Mouse (Mus musculus): ENCODE data around the gene Fancc. TPM values are rescaled to one million over a fixed set of nuclear protein-coding genes. Genes with fewer than 3 reads are reported as not detected.

Gene Fancc
- polyA plus RNA-seq, 1 experiment from 2014 or later: 5.2 TPM

DNA sequence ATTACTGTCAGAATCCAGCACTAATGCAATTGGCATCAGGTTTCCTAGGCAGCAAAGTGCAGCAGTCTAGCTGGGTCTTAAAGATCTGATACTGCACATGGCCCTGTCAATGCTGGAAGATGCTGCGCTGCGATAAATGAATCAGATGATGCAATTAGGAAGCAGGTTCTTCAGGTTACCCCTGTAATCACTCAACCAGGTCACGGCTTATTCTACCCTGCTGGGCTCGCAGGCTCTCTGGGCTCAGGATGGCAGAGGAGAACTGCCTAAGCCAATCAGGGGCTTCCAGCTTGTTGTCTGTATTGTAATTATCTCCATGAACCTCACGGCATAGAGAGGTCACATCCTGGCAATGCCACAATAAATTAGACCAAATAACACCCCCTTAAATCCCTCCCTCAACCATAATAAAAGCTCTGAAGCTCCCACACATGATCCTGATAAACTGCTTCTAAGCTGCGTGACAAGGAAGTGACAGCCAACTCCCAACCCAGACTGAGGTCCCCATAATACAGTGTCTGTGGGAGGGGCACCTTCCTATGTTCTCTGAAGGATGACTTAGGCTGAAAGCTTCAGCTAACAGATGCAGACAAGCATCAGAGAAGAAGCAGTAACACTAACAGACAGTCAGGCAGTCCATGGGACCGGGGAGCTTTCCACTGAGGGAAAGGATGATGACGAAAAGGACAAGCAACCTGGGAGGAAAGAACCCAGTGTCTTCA, 159.7 kb downstream of the Fancc start:
- DNase-seq: no peak
- no peak for ATAC-seq
- H3K9me3 ChIP-seq (ENCODE audit: low read length): no peaks in the 10 kb centered on the region
- H3K27ac ChIP-seq (ENCODE audit: low read depth): no peak overlapping the region
- WGBS (ENCODE audit: insufficient replicate concordance): 78% methylated on average over 8 of the region's 8 CpGs
- H3K9ac ChIP-seq (replicated peaks): no peak overlapping the region
- H3K4me2 ChIP-seq (ENCODE audit: low read depth, low read length): no peak overlapping the region
- no peak for TF ChIP-seq EP300 (IDR thresholded peaks at IDR 0.05; ENCODE audit: low read depth)
- no peak for TF ChIP-seq CTCF (IDR thresholded peaks at IDR 0.05; ENCODE audit: low read depth)
- H3K36me3 ChIP-seq (replicated peaks; ENCODE audit: insufficient read depth, low read length): no peaks in the 10 kb centered on the region
- no peaks in the 10 kb centered on the region for H3K4me1 ChIP-seq (ENCODE audit: insufficient read depth)
- H3K27me3 ChIP-seq (ENCODE audit: insufficient read depth, low read length): no peaks in the 10 kb centered on the region
- H3K4me3 ChIP-seq (ENCODE audit: low read depth, low read length): no peak overlapping the region

DNA sequence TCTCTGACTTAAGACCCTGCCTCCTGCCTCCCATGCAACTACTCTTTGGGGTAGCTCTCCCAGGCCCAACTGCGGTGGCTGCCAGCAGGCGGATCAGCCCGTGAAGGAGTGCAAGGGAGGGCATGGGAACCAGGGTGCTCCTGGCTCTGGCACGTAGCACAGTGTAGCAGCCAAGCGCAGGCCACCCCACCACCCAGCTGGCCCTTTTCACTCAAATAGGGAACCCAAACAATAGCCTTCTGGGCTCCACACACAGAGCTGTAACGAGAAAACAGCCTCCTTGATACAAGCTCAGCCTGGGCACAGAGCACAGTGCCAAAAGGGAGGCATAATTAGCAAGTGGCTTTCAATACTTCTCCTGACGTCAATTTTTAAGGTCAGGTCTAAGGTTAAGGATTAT, 160.7 kb downstream of the Fancc start:
- DNase-seq: no peak
- no peaks in the 10 kb centered on the region for H3K27me3 ChIP-seq (ENCODE audit: insufficient read depth, low read length)
- TF ChIP-seq EP300 (IDR thresholded peaks at IDR 0.05; ENCODE audit: low read depth) (no peak), CTCF (IDR thresholded peaks at IDR 0.05; ENCODE audit: low read depth) (no peak)
- no peak overlapping the region for H3K4me2 ChIP-seq (ENCODE audit: low read depth, low read length)
- H3K9me3 ChIP-seq (ENCODE audit: low read length): no peaks in the 10 kb centered on the region
- H3K36me3 ChIP-seq (replicated peaks; ENCODE audit: insufficient read depth, low read length): no peaks in the 10 kb centered on the region
- no peak overlapping the region for H3K9ac ChIP-seq (replicated peaks)
- 73% methylated on average over 7 of the region's 7 CpGs for WGBS (ENCODE audit: insufficient replicate concordance)
- no peak overlapping the region for H3K27ac ChIP-seq (ENCODE audit: low read depth)
- H3K4me1 ChIP-seq (ENCODE audit: insufficient read depth): no peaks in the 10 kb centered on the region
- no peak overlapping the region for H3K4me3 ChIP-seq (ENCODE audit: low read depth, low read length)
- ATAC-seq: no peak

DNA sequence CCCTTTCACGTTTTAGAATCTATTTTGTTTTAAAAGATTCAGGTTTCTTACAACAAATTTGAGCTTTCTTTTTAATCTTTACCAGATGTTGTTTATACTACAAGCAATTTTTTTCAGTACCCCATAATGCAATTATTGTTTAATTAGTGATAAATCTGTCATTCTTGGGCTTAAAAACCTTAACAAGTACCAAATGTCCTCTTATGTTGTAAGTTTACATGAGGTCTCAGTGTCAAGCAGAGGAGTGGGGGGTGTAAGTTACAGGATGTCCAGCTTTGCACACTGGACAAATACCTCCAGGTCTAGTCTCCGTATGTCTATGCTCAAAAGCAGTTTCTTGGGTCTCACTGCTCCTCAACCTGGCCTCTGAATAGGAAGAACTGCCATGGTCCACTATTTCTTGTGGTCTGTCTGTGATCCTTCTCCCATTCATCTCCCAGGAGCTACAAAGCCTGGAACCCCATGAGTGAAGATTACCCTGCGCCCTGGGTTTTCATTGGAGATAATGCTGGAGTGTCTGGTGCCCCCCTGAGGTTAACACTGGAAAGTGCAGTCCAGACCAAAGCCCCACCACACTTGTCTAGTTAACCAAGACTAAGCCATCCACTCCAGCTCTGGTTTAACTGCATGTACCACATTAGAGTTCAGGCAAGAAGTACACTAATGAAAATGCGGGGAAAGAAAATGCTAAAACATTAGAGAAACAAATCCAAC, 161.5 kb downstream of the Fancc start:
- TF ChIP-seq CTCF (IDR thresholded peaks at IDR 0.05; ENCODE audit: low read depth) (peak; percentile 74), EP300 (IDR thresholded peaks at IDR 0.05; ENCODE audit: low read depth) (no peak)
- H3K4me2 ChIP-seq (ENCODE audit: low read depth, low read length): no peak overlapping the region
- no peak for ATAC-seq
- no peaks in the 10 kb centered on the region for H3K9me3 ChIP-seq (ENCODE audit: low read length)
- DNase-seq: no peak
- H3K27me3 ChIP-seq (ENCODE audit: insufficient read depth, low read length): no peaks in the 10 kb centered on the region
- no peaks in the 10 kb centered on the region for H3K4me1 ChIP-seq (ENCODE audit: insufficient read depth)
- no peak overlapping the region for H3K4me3 ChIP-seq (ENCODE audit: low read depth, low read length)
- no peaks in the 10 kb centered on the region for H3K36me3 ChIP-seq (replicated peaks; ENCODE audit: insufficient read depth, low read length)
- WGBS (ENCODE audit: insufficient replicate concordance): 69% methylated on average over 4 of the region's 4 CpGs
- H3K9ac ChIP-seq (replicated peaks): no peak overlapping the region
- H3K27ac ChIP-seq (ENCODE audit: low read depth): no peak overlapping the region

DNA sequence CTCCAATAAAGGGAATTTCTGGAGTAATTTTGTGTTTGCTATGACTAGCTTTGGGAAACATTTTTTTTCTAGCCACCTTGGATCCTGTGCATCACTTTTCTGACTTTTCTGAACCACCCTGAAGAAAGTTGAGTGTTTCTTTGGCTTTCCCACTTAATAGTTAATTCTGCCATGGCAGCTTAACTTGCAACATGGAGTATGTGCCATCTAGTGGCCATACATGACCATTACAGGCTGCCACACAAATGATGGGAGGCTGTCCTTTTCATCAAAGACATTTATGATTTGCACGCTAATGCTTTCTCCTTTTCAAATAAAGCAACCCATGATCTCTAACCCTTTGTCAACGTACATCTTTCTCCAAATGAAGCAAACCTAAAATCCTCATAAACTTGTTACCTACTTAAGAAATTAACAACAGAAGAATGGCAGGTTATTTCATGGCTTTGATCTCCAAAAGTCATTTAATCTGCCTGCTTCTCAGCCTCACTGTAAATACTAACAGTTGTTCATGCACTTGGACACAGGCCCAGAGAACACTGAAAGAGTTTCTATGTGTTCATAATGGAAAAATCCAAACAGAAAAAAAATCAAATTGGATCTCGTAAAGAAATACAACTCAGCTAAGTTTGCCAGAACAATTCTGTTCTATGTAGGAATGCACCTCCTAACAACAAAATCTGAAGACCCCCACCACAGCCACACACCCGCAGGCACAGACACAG, 164.3 kb downstream of the Fancc start:
- no peaks in the 10 kb centered on the region; the same call in 1 of the 2 replicates for H3K36me3 ChIP-seq (replicated peaks; ENCODE audit: insufficient read depth, low read length)
- no peaks in the 10 kb centered on the region for H3K4me1 ChIP-seq (ENCODE audit: insufficient read depth)
- no peak overlapping the region for H3K9ac ChIP-seq (replicated peaks)
- no peak overlapping the region for H3K27ac ChIP-seq (ENCODE audit: low read depth)
- WGBS (ENCODE audit: insufficient replicate concordance): 41% methylated on average over 4 of the region's 4 CpGs
- no peak overlapping the region for H3K4me3 ChIP-seq (ENCODE audit: low read depth, low read length)
- no peaks in the 10 kb centered on the region for H3K27me3 ChIP-seq (ENCODE audit: insufficient read depth, low read length)
- no peak overlapping the region for H3K4me2 ChIP-seq (ENCODE audit: low read depth, low read length)
- ATAC-seq (no peak), DNase-seq (peak; percentile 49)
- TF ChIP-seq EP300 (IDR thresholded peaks at IDR 0.05; ENCODE audit: low read depth) (no peak), CTCF (IDR thresholded peaks at IDR 0.05; ENCODE audit: low read depth) (peak; percentile 94)
- no peaks in the 10 kb centered on the region for H3K9me3 ChIP-seq (ENCODE audit: low read length)

DNA sequence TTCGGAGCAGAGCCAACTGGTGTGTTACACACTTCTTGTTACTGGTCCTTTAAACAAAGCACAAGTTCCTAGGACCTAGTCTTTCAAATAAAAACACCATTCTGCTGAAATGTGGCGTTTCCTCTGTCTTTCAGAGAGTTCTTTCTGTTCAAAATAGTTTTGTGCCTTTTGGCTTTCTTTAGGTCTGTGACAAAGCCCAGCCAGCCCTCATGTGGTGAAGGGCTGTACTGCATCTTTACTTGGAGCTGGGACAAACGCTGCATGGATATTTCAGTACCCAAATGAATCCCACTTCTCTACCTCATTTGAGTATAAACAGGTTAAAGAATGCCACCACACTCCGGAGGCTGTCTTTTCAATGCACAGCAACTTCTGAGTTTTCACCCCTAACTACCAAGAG, 165.7 kb downstream of the Fancc start:
- TF ChIP-seq CTCF (IDR thresholded peaks at IDR 0.05; ENCODE audit: low read depth): peak; percentile 82
- no peak for TF ChIP-seq EP300 (IDR thresholded peaks at IDR 0.05; ENCODE audit: low read depth)
- Histone ChIP-seq H3K4me2 (ENCODE audit: low read depth, low read length) (no peak overlapping the region), H3K9ac (replicated peaks) (no peak overlapping the region), H3K4me3 (ENCODE audit: low read depth, low read length) (no peak overlapping the region), H3K4me1 (ENCODE audit: insufficient read depth) (no peaks in the 10 kb centered on the region), H3K9me3 (ENCODE audit: low read length) (no peaks in the 10 kb centered on the region), H3K27ac (ENCODE audit: low read depth) (no peak overlapping the region), H3K27me3 (ENCODE audit: insufficient read depth, low read length) (no peaks in the 10 kb centered on the region), H3K36me3 (replicated peaks; ENCODE audit: insufficient read depth, low read length) (no peaks in the 10 kb centered on the region; the same call in 1 of the 2 replicates)
- ATAC-seq (no peak), DNase-seq (peak; percentile 70)
- WGBS (ENCODE audit: insufficient replicate concordance): 41% methylated on average over 4 of the region's 4 CpGs

DNA sequence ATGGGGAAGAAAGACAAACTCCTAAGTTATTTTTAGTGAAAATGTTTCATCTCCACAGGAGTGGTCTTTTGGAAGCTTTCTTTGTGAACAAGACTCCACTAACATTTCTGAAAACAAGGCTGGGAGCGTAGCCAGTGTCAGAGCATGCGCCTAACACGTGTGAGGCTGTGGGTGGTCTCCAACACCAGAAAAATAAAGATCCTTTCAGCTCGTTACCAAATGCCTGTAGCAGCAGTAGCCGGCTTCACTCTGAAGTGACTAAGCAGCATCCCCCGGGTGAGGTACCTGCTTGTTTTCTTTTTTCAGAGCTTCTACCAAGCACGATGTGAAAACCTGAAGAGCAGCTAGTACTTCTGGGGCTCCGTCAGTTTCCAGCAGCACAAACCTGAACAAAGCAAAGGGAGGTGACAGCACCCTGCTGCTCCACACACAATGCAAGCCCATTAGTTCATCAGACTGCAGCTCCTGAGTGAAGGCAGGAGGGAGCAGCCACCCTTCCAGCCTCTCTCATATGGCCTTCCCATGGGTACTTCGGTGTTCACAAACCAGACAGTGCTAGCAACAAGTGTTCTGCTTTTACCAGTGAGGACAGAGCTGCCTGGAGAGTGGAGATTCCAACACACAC, 166.7 kb downstream of the Fancc start:
- H3K27me3 ChIP-seq (ENCODE audit: insufficient read depth, low read length): no peaks in the 10 kb centered on the region
- 68% methylated on average over 9 of the region's 9 CpGs for WGBS (ENCODE audit: insufficient replicate concordance)
- H3K4me2 ChIP-seq (ENCODE audit: low read depth, low read length): no peak overlapping the region
- no peak overlapping the region for H3K27ac ChIP-seq (ENCODE audit: low read depth)
- ATAC-seq: no peak
- H3K9ac ChIP-seq (replicated peaks): no peak overlapping the region
- DNase-seq: no peak
- peaks cover 2% of the 10 kb centered on the region for H3K4me1 ChIP-seq (ENCODE audit: insufficient read depth)
- no peak overlapping the region for H3K4me3 ChIP-seq (ENCODE audit: low read depth, low read length)
- no peaks in the 10 kb centered on the region; the same call in 1 of the 2 replicates for H3K36me3 ChIP-seq (replicated peaks; ENCODE audit: insufficient read depth, low read length)
- no peaks in the 10 kb centered on the region for H3K9me3 ChIP-seq (ENCODE audit: low read length)
- TF ChIP-seq CTCF (IDR thresholded peaks at IDR 0.05; ENCODE audit: low read depth) (no peak), EP300 (IDR thresholded peaks at IDR 0.05; ENCODE audit: low read depth) (no peak)
